Mouse (Mus musculus) layer of hippocampus, adult 9-10 months (tissue): ENCODE results near the gene Mtnr1a.
"Not testable (repeated sequence)": the region's sequence is repeated elsewhere in the genome, so short reads cannot be mapped to it uniquely, and the experiment has no call there.

Source experiments
- DNase-seq: peaks from one replicate; pipeline ENCODE4 v3.0.0; 2022; ENCODE audit warnings: low spot score

Gene Mtnr1a

DNA sequence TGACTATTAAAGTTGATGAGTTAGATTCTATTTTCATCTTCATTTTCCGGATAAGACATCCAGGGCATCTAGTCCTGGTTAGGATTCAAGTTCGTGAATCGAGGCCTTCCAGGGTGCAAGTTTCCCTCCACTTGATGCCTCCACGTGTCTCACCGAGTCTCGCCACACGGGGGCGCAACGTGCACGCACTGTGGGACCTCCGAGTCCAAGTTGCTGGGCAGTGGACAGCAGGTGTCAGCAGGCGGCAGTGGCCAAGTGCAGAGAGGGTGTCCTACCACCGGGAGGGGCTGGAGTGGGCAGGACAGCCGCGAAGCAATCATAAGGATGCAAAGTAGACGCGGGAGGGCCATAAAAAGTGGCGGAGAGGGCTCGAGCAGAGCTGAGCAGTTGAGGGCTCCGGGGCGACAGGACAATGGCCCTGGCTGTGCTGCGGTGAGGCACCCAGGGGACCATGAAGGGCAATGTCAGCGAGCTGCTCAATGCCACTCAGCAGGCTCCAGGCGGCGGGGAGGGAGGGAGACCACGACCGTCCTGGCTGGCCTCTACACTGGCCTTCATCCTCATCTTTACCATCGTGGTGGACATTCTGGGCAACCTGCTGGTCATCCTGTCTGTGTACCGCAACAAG is at the start of gene Mtnr1a:
Gene Mtnr1a, plus strand, starts transcription at position 379 of the 628 bp plus-strand sequence.
- peak; percentile 68 for DNase-seq

DNA sequence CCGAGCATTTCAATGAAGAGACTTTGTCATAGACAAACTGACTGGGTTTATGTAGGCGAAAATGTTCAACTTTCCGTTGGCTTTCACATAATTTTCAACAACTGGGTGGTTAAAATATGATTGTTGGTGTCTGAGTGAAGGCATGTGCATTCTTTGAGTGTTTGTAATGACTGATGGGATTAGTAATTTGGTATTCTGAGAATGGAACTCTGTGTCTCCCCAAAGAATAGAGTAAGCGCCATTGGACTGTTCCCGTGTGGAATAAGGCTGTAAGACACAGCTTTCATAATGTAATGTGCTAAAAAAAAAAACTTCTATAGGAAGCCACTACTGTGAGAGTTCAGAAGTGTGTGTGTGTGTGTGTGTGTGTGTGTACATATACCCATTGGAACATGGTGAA is 49.7 kb upstream of the Mtnr1a start:
- DNase-seq = no peak

DNA sequence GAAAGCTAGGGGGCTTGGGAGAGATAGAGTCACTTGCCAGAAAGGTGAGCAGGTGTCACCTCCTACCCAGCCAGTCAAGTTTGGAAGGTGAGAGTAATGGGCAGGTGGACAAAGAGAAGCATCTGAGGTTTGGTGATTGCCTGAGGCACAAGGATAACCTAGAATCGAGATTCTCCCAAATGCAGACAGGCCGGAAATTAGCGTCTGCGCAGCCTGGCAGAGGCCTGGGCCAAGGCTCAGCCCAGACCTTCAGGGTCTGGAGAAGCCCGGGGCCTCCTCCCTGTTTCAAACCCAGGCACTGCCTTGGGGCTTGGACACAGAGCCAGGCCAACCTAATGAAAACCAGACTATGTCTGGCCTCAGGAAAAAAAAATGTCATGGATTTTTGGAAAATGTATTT is 47.8 kb upstream of the Mtnr1a start:
- no peak for DNase-seq

DNA sequence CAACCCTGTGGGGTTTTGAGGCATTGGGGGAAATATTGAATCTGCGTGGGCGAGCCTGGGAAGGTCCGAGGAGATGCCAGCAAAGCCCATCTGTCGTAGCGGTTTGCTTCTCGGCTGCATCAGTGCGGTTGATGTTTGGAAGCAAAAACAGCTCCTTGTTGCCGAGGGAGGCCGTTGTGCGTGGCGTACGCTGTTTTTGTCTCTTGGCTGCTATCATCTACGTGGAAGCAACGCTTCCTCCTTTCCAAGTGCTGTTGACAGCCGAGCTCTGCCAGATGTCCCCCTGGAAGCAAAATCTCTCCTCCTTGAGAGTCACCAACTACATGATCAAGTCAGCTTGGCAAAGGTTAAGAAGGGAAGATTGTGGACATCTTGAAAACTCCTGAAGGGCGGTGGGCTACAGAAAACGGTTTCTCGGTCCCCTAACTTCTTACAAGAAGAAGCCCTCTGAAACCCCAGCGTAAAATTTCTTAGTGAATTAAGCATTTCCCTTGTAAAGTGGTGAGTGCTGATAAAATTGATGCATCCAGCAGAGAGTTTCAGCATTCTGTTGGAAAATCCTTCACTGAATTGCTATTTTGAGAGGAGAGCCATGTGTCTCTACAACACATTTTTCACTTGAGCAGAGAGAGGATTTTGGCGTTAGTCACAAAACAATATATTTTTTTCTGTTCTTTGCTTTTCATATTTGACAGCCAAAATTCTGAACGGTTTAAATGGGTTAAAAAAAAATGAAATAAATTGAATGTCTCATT is 46.8 kb upstream of the Mtnr1a start:
- peak; percentile 37 for DNase-seq

DNA sequence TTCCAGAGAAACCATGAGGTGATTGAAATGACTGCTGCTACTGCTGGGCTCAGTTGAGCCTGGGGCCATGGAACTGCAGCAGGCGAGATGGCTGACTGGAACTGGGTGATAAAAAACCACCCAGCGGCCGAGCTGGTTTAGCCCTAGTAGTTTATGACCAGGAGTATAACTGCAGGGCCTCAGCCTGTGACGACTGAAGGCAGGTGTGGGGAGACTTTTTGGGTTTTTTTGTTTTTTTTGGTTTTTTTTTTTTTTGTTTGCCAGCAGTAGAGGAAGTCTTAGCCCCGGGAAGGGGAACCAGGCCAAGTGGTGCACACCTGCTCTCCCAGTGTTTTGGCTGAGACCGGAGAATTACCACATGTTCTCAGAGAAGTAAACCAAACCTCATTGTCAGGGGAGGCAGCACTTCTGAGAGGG is 40.8 kb upstream of the Mtnr1a start:
- no peak for DNase-seq

DNA sequence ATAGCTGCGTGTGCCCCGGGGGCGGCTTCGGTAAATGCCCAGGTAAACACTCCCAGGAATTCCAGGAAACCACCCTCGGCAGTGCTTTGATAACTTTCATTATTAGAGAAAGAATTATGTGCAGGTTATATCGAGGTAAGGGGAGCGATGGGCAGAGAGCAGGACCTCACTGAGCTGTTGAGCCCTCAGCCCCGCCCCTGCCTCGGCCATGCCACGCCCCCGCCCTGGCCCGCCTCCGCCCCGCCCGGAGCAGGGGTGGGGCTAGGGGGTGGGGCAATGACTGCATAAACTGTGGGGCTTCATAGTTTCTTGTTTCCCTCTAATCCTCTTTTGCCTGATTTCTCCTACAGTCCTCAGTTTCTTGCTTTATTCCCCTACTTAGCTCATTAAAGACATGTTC is 30.6 kb upstream of the Mtnr1a start:
- DNase-seq = no peak

DNA sequence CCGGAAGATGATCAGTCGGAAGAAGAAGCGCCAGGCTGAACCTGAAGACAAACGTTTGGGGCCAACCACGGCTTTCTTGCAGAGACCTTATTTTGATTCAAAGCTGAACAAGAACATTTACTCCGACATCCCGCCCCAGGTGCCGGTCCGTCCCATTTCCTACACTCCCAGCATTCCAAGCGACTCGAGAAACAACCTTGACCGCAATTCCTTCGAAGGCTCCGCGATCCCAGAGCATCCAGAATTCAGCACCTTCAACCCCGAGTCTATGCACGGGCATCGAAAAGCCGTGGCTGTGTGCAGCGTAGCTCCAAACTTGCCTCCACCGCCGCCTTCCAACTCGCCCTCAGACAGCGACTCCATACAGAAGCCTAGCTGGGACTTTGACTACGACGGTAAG is 24.8 kb upstream of the Mtnr1a start:
- DNase-seq = no peak

DNA sequence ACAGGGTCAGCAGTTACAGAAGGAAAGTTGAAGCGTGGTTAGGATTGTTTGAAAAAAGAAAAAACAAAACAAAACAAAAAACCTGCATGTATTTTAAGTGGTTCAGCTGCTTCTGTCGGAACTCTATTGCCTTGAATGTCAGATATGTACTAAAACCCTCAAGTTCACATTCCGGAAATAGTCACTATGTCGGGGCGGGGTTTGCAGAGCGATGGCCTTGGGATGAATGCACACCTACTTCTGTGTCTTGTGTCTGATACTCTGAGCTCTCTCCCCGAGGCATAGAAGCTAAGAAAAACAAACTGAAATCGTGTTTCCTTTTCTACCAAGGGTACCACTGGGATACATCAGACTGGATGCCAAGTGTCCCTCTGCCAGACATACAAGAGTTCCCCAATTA is 18.5 kb upstream of the Mtnr1a start:
- no peak for DNase-seq

DNA sequence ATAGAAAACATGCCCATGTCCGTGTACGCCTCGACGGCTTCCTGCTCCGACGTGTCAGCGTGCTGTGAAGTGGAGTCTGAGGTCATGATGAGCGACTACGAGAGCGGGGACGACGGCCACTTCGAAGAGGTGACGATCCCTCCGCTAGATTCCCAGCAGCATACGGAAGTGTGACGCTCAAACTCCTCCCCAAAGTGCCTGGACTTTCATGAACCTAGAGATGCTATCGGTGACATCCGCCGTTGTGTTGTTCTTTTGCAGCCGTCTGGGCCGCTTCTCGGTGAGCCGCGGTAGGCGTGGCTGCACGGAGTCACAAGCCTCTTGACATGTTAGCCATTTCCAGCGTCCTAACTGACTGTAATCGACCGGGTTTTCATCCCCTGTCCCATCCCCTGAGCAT is 17.7 kb upstream of the Mtnr1a start:
- DNase-seq = no peak

DNA sequence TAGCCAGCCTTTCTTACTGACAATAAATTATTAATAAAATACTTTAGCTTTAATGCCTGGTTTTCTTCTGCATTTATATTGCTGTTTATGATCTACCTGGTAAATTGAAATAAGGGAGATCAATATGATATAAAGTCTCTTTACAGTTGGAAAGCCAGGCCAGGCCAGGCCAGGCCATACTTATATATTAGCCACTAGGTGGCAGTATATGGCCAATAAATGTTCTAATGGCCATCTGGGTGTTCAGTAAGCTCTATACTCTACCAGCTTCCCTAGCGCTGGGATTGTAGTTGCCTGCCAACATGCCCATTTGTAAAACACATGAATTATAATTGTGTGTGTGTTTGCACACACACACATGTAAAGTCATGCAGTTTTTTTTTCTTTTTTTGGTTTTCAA is 16.7 kb upstream of the Mtnr1a start:
- no peak for DNase-seq

DNA sequence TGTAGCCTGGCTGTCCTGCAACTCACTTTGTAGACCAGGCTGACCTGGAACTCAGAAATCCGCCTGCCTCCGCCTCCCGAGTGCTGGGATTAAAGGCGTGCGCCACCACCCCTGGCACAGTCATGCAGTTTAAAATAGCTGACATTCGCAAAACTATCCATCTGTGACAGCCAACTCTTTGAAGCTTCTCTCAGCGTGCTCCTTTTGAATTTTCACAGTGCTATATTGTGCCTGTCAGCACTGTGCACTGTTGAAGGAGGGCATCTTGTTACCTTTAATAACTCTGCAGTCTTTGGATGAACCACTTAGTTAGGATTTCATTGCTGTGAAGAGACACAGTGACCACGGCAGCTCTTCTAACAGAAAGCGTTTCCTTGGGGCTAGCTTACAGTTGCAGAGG is 16.3 kb upstream of the Mtnr1a start:
- no peak for DNase-seq

DNA sequence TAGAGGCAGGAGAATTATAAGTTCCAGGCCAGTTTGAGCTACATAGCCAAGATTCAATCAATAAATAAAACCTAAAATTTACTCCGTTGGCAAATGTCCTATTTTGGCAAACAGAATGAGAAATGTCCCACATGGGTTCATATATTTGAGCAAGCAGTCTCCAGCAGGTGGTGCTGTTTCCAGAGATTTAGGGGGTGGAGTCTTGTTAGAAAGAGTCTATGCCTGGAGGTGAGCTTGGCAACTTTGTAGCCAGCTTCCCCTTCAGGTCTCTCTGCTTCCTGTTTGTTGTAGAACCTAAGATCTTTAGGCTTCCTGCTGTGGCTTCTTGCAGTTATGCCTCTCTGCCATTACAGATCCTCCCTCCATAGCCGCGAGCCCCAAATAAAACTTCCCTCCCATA is 13.4 kb upstream of the Mtnr1a start:
- DNase-seq = no peak

DNA sequence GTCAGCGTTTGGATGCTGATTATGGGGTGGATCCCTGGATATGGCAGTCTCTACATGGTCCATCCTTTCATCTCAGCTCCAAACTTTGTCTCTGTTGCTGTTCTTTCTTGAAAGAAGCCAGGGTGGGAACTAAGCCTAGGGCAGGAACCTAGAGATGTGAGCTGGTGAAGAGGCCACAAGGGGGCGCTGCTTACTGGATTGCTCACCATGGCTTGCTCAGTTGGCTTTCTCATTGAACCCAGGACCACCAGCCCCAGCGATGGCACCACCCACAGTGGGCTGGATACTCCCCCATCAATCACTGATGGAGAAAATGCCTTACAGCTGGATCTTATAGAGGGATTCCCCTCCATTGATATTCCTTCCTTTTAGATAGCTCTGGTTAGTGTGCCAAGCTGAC is 12.1 kb upstream of the Mtnr1a start:
- DNase-seq = no peak

DNA sequence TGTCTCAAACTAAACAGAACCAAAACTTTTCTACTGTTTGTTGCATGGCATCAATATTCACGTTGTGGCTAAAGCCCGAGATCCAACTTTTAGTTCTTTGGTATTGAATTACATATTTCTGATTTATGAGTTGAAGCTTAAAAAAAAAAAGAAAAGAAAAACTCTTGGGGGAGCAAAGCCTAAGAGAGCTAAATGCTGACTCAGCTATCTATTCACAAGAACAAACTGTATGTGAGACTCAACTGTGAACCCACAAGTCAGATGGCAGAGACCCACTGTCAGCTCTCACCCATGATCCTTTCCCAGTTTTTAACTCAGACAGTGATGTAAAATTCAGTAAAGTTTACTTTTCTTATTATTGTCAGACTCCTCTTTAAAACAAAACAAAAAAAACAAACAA is 8.9 kb upstream of the Mtnr1a start:
- no peak for DNase-seq

DNA sequence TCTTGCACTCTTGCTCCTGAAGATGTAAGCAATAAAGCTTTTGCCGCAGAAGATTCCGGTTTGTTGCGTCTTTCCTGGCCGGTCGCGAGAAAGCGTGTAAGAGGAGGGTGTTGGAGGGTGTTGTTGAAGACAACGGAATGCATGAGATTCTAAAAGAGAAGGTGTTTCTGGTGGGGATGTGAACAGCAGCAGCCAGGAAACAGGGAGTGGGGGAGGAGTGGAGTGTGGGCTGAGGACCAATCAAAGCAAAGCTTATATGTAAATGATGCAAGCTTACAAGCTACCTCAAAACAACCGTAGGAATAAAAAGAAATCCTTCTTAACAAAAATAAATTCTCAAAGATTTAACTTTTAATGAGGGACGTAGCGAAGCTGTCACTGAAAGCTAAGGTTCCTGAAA is 6.6 kb upstream of the Mtnr1a start:
- no peak for DNase-seq

DNA sequence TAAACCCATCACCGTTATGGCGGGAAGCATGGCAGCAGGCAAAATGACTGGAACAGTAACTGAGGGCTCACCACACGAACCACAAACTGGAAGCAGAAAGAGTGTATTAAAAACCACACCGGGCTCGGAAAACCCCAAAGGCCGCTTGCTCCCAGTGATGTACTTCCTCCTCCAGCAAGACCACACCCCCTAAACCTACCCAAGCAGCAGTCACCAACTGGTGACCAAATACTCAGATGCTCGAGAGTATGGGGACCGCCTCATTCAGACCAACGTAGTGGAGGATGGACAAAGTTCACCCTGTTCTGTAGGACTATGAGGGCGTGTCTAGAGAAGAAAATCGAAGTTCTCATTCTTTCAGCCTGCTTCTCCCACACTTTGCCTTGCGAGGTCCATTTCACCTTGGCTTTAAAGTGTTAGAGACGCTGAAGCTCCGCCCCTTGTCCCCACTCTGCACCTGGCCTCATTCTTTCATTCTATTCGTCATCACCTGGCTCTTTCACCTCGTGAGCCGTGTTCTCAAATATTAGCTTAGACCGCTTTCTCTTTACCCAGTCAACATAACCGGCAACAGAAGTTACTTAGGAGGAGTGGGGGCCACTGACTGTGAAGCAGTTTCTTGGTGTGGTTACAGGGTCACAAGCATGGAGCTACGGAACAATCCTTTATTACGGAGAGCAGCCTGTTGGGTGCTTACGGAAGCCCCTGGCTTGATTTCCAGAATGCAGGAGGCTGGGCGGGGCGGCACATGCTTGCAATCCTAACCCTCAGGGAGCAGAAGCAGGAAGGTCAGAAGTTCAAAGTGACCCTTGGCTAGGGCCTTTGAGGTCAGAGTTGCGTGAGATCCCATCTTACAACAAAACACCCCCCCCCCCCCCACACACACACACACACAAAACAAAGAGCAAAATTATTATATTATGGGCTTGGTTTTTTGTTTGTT is 5.7 kb upstream of the Mtnr1a start:
- no peak for DNase-seq

DNA sequence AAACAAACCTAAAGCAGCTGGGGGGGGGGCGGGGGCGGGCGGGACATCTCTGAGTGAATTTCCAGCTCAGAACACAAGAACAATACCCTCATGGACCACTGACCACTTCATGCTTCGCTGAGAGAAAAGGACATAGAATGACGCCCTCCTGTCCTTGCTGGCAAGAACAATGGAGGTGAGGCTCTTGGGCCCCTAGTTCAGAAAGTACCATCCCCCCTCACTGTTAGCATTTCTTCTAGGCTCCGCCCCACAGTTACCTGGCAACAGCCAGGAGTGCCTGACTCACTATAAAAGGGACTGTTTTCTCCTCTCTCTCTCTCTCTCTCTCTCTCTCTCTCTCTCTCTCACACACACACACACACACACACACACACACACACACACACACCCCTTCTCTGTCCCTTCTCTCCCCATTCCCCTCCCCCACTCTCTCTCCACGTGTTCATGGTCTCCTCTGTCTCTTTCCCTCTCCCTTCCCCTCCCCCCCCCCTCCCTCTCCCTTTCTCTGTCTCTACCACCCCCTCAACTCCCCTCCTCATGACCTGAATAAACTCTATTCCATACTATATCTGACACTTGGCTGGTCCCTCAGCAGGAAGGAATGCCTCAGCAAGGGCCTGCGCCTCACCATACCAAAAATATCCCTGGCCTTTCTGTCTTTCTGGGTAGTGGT is 4.6 kb upstream of the Mtnr1a start:
- no peak for DNase-seq

DNA sequence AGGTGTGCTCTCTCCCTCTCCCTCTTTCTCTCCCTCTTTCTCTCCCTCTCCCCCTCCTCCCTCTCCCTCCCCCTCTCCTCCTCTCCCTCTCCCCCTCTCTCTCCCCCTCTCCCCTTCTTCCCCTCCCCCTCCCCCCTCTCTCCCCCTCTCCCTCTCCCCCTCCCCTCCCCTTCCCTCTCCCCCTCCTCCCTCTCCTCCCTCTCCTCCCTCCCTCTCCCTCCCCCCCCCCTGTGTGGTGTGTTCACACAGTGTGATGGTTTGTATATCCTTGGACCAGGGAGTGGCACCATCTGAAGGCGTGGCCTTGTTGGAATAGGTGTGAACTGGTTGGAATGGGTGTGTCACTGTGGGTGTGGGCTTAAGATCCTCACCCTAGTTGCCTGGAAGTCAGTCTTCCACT is 3.5 kb upstream of the Mtnr1a start:
- DNase-seq = not testable (repeated sequence)

DNA sequence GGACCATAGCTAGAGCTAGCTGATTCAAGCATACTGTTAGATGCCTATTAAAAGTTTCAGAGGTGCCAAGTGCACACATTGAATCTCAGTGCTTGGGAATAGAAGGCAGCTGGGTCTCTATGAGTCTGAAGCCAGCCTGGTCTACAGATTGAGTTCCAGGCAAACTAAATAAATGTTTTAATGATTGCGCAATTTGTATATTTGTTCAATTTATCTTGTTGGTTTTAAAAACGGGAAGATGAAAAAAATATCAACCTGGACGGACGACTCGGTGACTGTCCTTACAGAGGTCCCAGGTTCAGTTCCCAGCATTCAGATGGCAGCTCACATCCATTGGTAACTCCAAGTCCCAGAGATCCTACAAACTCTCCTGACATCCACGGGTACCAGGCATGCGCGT is 2.0 kb downstream of the Mtnr1a start:
- no peak for DNase-seq

DNA sequence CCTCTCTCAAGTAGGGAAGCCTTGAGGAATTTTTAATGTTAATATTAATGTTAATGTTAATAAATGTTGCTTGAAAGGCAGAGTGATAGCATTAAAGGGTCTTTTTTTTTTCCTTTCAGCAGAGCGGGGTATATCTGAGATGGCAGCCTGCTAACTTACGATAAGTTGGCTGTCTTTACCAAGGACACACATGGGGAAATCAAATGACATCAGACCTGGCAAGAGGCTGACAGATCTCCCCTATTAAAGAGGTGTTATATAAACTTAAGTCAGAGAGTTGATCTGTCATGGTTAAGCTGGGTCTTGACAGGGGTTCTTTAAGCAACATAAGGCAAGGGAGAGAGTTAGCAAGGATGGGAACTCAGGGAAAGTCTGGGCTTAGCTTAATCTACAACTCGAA is 11.9 kb downstream of the Mtnr1a start:
- no peak for DNase-seq

DNA sequence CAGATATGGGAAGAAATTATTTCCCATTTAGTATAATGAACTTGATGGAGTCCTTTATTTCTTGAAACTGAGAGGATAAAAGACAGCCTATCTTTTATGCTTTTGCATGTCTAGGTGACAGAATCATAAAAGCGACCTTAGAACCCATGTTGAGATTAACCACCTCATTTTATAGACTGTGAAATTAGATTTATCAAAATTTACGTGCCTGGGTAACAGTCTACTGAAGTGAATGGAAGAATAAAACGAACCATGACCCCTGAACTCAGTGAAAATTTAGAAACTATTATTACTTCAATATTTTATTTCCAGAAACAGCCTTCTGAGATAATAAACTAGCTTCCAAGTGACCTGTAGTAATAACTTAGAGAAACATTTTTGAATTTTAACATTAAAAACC is 24.7 kb downstream of the Mtnr1a start:
- no peak for DNase-seq

DNA sequence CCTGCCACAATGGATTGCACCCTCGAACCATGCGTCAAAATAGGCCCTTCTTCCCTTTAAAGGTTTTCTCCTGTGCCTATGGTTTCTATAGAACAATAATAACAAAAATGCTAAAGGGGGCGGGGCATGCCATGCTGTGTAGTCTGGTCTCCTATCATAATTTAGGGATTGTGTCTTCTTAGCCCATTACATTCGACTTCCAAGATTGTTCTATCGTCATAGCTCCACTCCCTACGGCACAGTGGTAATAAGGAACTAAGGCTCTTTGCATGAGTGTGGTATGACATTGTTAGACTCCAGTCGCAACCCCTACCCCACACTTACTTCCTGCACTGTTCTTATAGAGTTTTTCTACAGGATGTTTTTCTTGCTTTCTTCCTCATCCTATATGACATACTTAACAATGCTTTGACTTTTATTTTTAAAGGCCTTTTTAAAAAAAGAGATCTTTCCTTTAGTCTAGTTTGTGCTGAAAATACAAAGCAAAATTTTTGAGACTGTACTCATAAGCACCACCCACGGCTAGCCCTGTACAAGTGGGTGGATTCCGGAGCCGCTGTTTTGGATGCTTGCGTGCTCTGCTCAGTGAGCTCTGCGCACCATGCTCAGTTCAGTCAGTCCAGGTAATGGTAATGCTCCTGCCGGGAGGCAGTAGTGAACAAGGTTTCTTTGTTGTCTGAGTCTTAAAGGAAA is 40.6 kb downstream of the Mtnr1a start:
- no peak for DNase-seq
